Mouse (Mus musculus) thymus, adult 2 months (tissue): ENCODE data around the gene Itsn2. TPM values are rescaled to one million over a fixed set of nuclear protein-coding genes. Genes with fewer than 3 reads are reported as not detected.
A peak's percentile ranks its signal among the peaks of the same experiment; 100 is the strongest.

ENCODE experiments used
- DNase-seq: peaks from one replicate; pipeline ENCODE4 v3.0.0; 2021
- H3K27ac ChIP-seq: fragments of 200-500 bp; 2 replicates; pipeline ENCODE4 v1.5.1; 2012; ENCODE audit warnings: low read length, control low read depth; ENCODE audit not compliant: control insufficient read depth, insufficient read depth
- H3K27me3 ChIP-seq: fragments of 200-500 bp; 2 replicates; pipeline ENCODE4 v1.6.1; 2012; ENCODE audit warnings: mild to moderate bottlenecking, low read length, moderate library complexity, mixed read lengths; ENCODE audit not compliant: control insufficient read depth, insufficient read depth
- H3K36me3 ChIP-seq: fragments of 200-500 bp; 2 replicates; pipeline ENCODE4 v1.6.1; 2012; ENCODE audit warnings: mild to moderate bottlenecking, low read length, moderate library complexity; ENCODE audit not compliant: control insufficient read depth, insufficient read depth
- H3K4me1 ChIP-seq: fragments of 200-500 bp; replicated peaks from 2 replicates; pipeline ENCODE4 v1.6.1; 2012; ENCODE audit warnings: low read length; ENCODE audit not compliant: control insufficient read depth, insufficient read depth
- H3K4me3 ChIP-seq: fragments of 200-500 bp; 2 replicates; pipeline ENCODE4 v1.5.1; 2012; ENCODE audit warnings: mild to moderate bottlenecking, low read length, control low read depth, moderate library complexity; ENCODE audit not compliant: control insufficient read depth, insufficient read depth
- CTCF ChIP-seq: fragments of 200-500 bp; IDR thresholded peaks from 2 replicates; pipeline ENCODE4 v1.5.1; 2012; ENCODE audit warnings: mild to moderate bottlenecking, control low read depth, low read length, moderate library complexity, borderline replicate concordance; ENCODE audit not compliant: control insufficient read depth, poor library complexity, insufficient read depth; ENCODE audit errors: extremely low read depth
- POLR2A ChIP-seq: fragments of 200-500 bp; IDR thresholded peaks from 2 replicates; pipeline ENCODE4 v1.6.1; 2012; ENCODE audit warnings: mild to moderate bottlenecking, low read length, control low read depth, moderate library complexity; ENCODE audit not compliant: control insufficient read depth, poor library complexity, insufficient read depth; ENCODE audit errors: extremely low read depth
- WGBS: fragments of 180-500 bp; shearing (Covaris S2); methylation state at CpG from one replicate; pipeline ENCODE4 v1.1.7; 2018; 5-methylcytosine and 5-hydroxymethylcytosine counted together
- polyA plus RNA-seq: library from polyadenylated mRNA; depleted of rRNA; stranded (reverse); fragments of >200 nt; gene quantifications from 2 replicates; pipeline ENCODE4 v1.2.3, GENCODE M21; 2012

Itsn2 gene
- polyA plus RNA-seq, 1 experiment, result 62.9 TPM

DNA sequence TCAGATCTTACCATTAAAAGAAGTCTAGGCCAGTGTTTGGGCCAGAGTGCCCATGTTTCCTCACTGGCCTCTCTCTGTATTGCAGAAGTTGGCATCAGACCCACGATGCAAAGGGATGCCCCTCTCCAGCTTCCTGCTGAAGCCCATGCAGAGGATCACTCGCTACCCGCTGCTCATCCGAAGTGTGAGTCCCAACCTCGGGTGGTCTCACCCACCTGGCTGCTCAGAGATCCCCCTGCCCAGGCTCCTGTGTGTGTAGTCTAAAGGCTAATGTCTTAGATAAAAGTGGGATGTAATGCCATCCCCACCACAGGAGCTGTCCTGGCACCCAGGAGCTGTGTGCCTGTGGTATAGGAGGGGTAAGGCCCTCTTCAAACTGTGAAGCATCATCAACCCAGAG is 113.7 kb downstream of the Itsn2 start:
- WGBS, result 96% methylated on average over 5 of the region's 5 CpGs
- H3K4me1 ChIP-seq, result peaks cover 3% of the 10 kb centered on the region
- DNase-seq, result no peak
- H3K4me3 ChIP-seq, result no peak overlapping the region
- H3K36me3 ChIP-seq, result peaks cover 40% of the 10 kb centered on the region
- H3K27me3 ChIP-seq, result no peaks in the 10 kb centered on the region
- no peak overlapping the region for H3K27ac ChIP-seq
- no peak for TF ChIP-seq CTCF
- TF ChIP-seq POLR2A, result no peak

GRCm38 (mm10) chr12:4706901-4707300 is 114.5 kb downstream of the Itsn2 start:
- Histone ChIP-seq H3K27me3 (no peaks in the 10 kb centered on the region), H3K27ac (no peak overlapping the region), H3K4me3 (no peak overlapping the region), H3K36me3 (peaks cover 36% of the 10 kb centered on the region), H3K4me1 (peaks cover 3% of the 10 kb centered on the region)
- no peak for DNase-seq
- 94% methylated on average over 10 of the region's 10 CpGs for WGBS
- TF ChIP-seq POLR2A, result no peak
- no peak for TF ChIP-seq CTCF

GRCm38 (mm10) chr12:4707488-4708017 is 115.1 kb downstream of the Itsn2 start:
- Histone ChIP-seq H3K27me3 (no peaks in the 10 kb centered on the region), H3K27ac (peak overlapping the region; percentile 3; the same call in 1 of the 2 replicates), H3K4me1 (peaks cover 3% of the 10 kb centered on the region), H3K4me3 (no peak overlapping the region), H3K36me3 (peaks cover 36% of the 10 kb centered on the region)
- TF ChIP-seq POLR2A, result no peak
- no peak for TF ChIP-seq CTCF
- 61% methylated on average over 14 of the region's 14 CpGs for WGBS
- DNase-seq, result peak; percentile 8

GRCm38 (mm10) chr12:4708296-4708695 is 115.9 kb downstream of the Itsn2 start:
- H3K4me1 ChIP-seq, result peaks cover 3% of the 10 kb centered on the region
- H3K27me3 ChIP-seq, result no peaks in the 10 kb centered on the region
- TF ChIP-seq CTCF, result no peak
- 96% methylated on average over 4 of the region's 4 CpGs for WGBS
- H3K36me3 ChIP-seq, result peaks cover 42% of the 10 kb centered on the region
- no peak overlapping the region for H3K27ac ChIP-seq
- no peak overlapping the region for H3K4me3 ChIP-seq
- DNase-seq, result no peak

GRCm38 (mm10) chr12:4708881-4709604 is 116.6 kb downstream of the Itsn2 start:
- Histone ChIP-seq H3K27ac (no peak overlapping the region), H3K4me3 (no peak overlapping the region), H3K4me1 (peaks cover 3% of the 10 kb centered on the region), H3K27me3 (no peaks in the 10 kb centered on the region), H3K36me3 (peaks cover 43% of the 10 kb centered on the region)
- TF ChIP-seq CTCF, result no peak
- TF ChIP-seq POLR2A, result no peak
- WGBS, result 93% methylated on average over 8 of the region's 8 CpGs
- no peak for DNase-seq

DNA sequence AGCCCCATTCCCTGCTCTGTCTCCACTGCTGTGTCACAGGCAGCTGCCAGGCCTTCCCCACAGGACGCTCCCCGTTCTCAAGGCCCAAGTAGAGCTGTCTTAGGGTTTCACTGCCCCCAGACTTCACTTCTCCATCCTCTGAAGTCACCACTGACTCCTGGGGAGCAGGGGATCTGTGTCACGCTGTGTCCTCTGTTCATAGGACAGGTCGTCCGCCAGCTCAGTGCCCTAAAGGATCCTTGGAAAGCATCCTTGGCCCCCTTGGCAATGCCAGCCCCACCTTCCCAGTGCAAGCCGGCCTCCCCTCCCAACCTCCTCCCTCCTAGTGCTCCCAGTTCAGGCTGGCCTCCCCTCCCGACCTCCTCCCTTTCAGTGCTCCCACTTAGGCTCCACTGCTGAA is 117.5 kb downstream of the Itsn2 start:
- H3K4me3 ChIP-seq, result no peak overlapping the region
- WGBS, result 97% methylated on average over 7 of the region's 7 CpGs
- TF ChIP-seq POLR2A, result no peak
- TF ChIP-seq CTCF, result no peak
- H3K36me3 ChIP-seq, result peaks cover 43% of the 10 kb centered on the region
- H3K27me3 ChIP-seq, result no peaks in the 10 kb centered on the region
- no peak for DNase-seq
- no peak overlapping the region for H3K27ac ChIP-seq
- peaks cover 3% of the 10 kb centered on the region for H3K4me1 ChIP-seq

DNA sequence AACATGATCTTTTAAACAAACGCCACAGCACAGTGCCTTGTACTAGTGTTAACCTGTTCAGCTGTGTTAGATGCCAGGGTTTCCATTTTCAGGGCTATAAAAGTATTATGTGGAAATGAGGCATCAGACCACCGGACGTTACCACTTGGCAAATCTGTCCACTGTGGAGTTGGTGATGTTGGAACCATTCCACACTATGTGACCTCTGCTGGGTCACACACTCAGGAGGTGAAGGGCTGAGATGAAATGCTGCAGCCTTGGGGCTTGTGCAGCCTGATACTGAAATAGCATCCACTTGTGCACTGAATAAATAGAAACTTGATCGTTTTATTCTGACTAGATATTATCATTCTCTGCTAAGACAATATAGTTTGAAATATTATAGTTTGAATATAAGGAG is 120.9 kb downstream of the Itsn2 start:
- WGBS, result 95% methylated on average over 4 of the region's 4 CpGs
- Histone ChIP-seq H3K4me1 (no peaks in the 10 kb centered on the region), H3K27me3 (no peaks in the 10 kb centered on the region), H3K27ac (no peak overlapping the region), H3K36me3 (peaks cover 28% of the 10 kb centered on the region), H3K4me3 (no peak overlapping the region)
- no peak for DNase-seq
- TF ChIP-seq POLR2A, result no peak
- TF ChIP-seq CTCF, result no peak
